Mouse (Mus musculus): Measurements from ENCODE around the gene Casq2. TPM values are rescaled to one million over a fixed set of nuclear protein-coding genes. Genes with fewer than 3 reads are reported as not detected.
"Not testable (repeated sequence)": the region's sequence is repeated elsewhere in the genome, so short reads cannot be mapped to it uniquely, and the experiment has no call there.

Casq2 gene
- polyA plus RNA-seq, 1 experiment from 2014 or later = 7.0 TPM

- Histone ChIP-seq H3K9me3 (ENCODE audit: low read length) (no peaks in the 10 kb centered on the region), H3K4me1 (ENCODE audit: insufficient read depth, low read depth, low read length) (no peaks in the 10 kb centered on the region), H3K27me3 (replicated peaks; ENCODE audit: insufficient read depth, low read length) (no peaks in the 10 kb centered on the region), H3K4me2 (replicated peaks; ENCODE audit: low read depth, low read length) (no peak overlapping the region), H3K9ac (replicated peaks; ENCODE audit: low read depth) (no peak overlapping the region), H3K27ac (ENCODE audit: low read length) (no peak overlapping the region), H3K4me3 (ENCODE audit: low read depth, low read length) (no peak overlapping the region), H3K36me3 (ENCODE audit: insufficient read depth, low read length) (no peaks in the 10 kb centered on the region)
- DNase-seq (ENCODE audit: low spot score) (no peak), ATAC-seq (0 out of 2 replicates have a peak, but pooled peaks have one; percentile 13)
- TF ChIP-seq EP300 (IDR thresholded peaks at IDR 0.05) = no peak
- TF ChIP-seq CTCF (IDR thresholded peaks at IDR 0.05) = no peak
- 79% methylated on average over 6 of the region's 6 CpGs for WGBS
These were observed 71.4 kb downstream of the Casq2 start for GRCm38 (mm10) chr3:102157652-102158051.

GRCm38 (mm10) chr3:102158759-102159422 is 72.7 kb downstream of the Casq2 start:
- TF ChIP-seq EP300 (IDR thresholded peaks at IDR 0.05) (no peak), CTCF (IDR thresholded peaks at IDR 0.05) (no peak)
- Histone ChIP-seq H3K9me3 (ENCODE audit: low read length) (no peaks in the 10 kb centered on the region), H3K36me3 (ENCODE audit: insufficient read depth, low read length) (peaks cover 9% of the 10 kb centered on the region; the same call in 1 of the 2 replicates), H3K9ac (replicated peaks; ENCODE audit: low read depth) (no peak overlapping the region), H3K4me2 (replicated peaks; ENCODE audit: low read depth, low read length) (no peak overlapping the region), H3K4me1 (ENCODE audit: insufficient read depth, low read depth, low read length) (no peaks in the 10 kb centered on the region), H3K4me3 (ENCODE audit: low read depth, low read length) (no peak overlapping the region), H3K27me3 (replicated peaks; ENCODE audit: insufficient read depth, low read length) (no peaks in the 10 kb centered on the region), H3K27ac (ENCODE audit: low read length) (no peak overlapping the region)
- ATAC-seq (peak; percentile 64), DNase-seq (ENCODE audit: low spot score) (no peak)
- WGBS = 57% methylated on average over 14 of the region's 14 CpGs

- H3K9me3 ChIP-seq (ENCODE audit: low read length) = no peaks in the 10 kb centered on the region
- 0 out of 2 replicates have a peak overlapping the region, but pooled peaks have one; percentile 3 for H3K27ac ChIP-seq (ENCODE audit: low read length)
- no peak overlapping the region for H3K4me3 ChIP-seq (ENCODE audit: low read depth, low read length)
- peaks cover 9% of the 10 kb centered on the region; the same call in 1 of the 2 replicates for H3K36me3 ChIP-seq (ENCODE audit: insufficient read depth, low read length)
- ATAC-seq (peak; percentile 92), DNase-seq (ENCODE audit: low spot score) (peak; percentile 92)
- no peak overlapping the region for H3K4me2 ChIP-seq (replicated peaks; ENCODE audit: low read depth, low read length)
- TF ChIP-seq CTCF (IDR thresholded peaks at IDR 0.05) (no peak), EP300 (IDR thresholded peaks at IDR 0.05) (peak; percentile 67; the same call in 1 of the 2 replicates)
- no peak overlapping the region for H3K9ac ChIP-seq (replicated peaks; ENCODE audit: low read depth)
- H3K27me3 ChIP-seq (replicated peaks; ENCODE audit: insufficient read depth, low read length) = no peaks in the 10 kb centered on the region
- no peaks in the 10 kb centered on the region for H3K4me1 ChIP-seq (ENCODE audit: insufficient read depth, low read depth, low read length)
- 49% methylated on average over 14 of the region's 14 CpGs for WGBS
These were observed 73.5 kb downstream of the Casq2 start for GRCm38 (mm10) chr3:102159423-102160325.

- H3K27me3 ChIP-seq (replicated peaks; ENCODE audit: insufficient read depth, low read length); H3K4me3 ChIP-seq (ENCODE audit: low read depth, low read length); H3K4me1 ChIP-seq (ENCODE audit: insufficient read depth, low read depth, low read length); DNase-seq (ENCODE audit: low spot score); ATAC-seq; H3K36me3 ChIP-seq (ENCODE audit: insufficient read depth, low read length); H3K9ac ChIP-seq (replicated peaks; ENCODE audit: low read depth); H3K27ac ChIP-seq (ENCODE audit: low read length); H3K9me3 ChIP-seq (ENCODE audit: low read length); H3K4me2 ChIP-seq (replicated peaks; ENCODE audit: low read depth, low read length): not testable (repeated sequence)
- WGBS = 100% methylated on average over 1 of the region's 1 CpGs
These were observed 77.6 kb downstream of the Casq2 start for GRCm38 (mm10) chr3:102163861-102164260.

- Histone ChIP-seq H3K36me3 (ENCODE audit: insufficient read depth, low read length) (peaks cover 9% of the 10 kb centered on the region), H3K27me3 (replicated peaks; ENCODE audit: insufficient read depth, low read length) (no peaks in the 10 kb centered on the region), H3K4me3 (ENCODE audit: low read depth, low read length) (no peak overlapping the region), H3K9me3 (ENCODE audit: low read length) (no peaks in the 10 kb centered on the region), H3K27ac (ENCODE audit: low read length) (no peak overlapping the region), H3K4me1 (ENCODE audit: insufficient read depth, low read depth, low read length) (peaks cover 7% of the 10 kb centered on the region; the same call in 1 of the 2 replicates), H3K4me2 (replicated peaks; ENCODE audit: low read depth, low read length) (no peak overlapping the region), H3K9ac (replicated peaks; ENCODE audit: low read depth) (no peak overlapping the region)
- no peak for DNase-seq (ENCODE audit: low spot score)
- 79% methylated on average over 4 of the region's 4 CpGs for WGBS
- ATAC-seq = no peak
- no peak for TF ChIP-seq CTCF (IDR thresholded peaks at IDR 0.05)
- no peak for TF ChIP-seq EP300 (IDR thresholded peaks at IDR 0.05)
These were observed 78.7 kb downstream of the Casq2 start for GRCm38 (mm10) chr3:102164911-102165310.

GRCm38 (mm10) chr3:102165536-102166286 is 79.5 kb downstream of the Casq2 start:
- Histone ChIP-seq H3K9me3 (ENCODE audit: low read length) (no peaks in the 10 kb centered on the region), H3K9ac (replicated peaks; ENCODE audit: low read depth) (no peak overlapping the region), H3K4me1 (ENCODE audit: insufficient read depth, low read depth, low read length) (peaks cover 7% of the 10 kb centered on the region; the same call in 1 of the 2 replicates), H3K4me2 (replicated peaks; ENCODE audit: low read depth, low read length) (no peak overlapping the region), H3K27ac (ENCODE audit: low read length) (no peak overlapping the region), H3K4me3 (ENCODE audit: low read depth, low read length) (no peak overlapping the region), H3K36me3 (ENCODE audit: insufficient read depth, low read length) (peaks cover 9% of the 10 kb centered on the region), H3K27me3 (replicated peaks; ENCODE audit: insufficient read depth, low read length) (no peaks in the 10 kb centered on the region)
- peak; percentile 46 for DNase-seq (ENCODE audit: low spot score)
- TF ChIP-seq EP300 (IDR thresholded peaks at IDR 0.05) (no peak; the same call in 1 of the 2 replicates), CTCF (IDR thresholded peaks at IDR 0.05) (no peak)
- peak; percentile 39; the same call in 1 of the 2 replicates for ATAC-seq
- WGBS = 76% methylated on average over 21 of the region's 21 CpGs
